Mouse (Mus musculus) common myeloid progenitor, adult 5-6 weeks (primary cell): ENCODE results near the gene Stum. TPM values are rescaled to one million over a fixed set of nuclear protein-coding genes. Genes with fewer than 3 reads are reported as not detected.

Experiments used
- ATAC-seq: replicated peaks from 2 replicates; pipeline ENCODE4 v1.8.0; 2016; ENCODE audit warnings: low read depth, mild to moderate bottlenecking, moderate TSS enrichment, inconsistent platforms; ENCODE audit not compliant: poor library complexity, severe bottlenecking
- total RNA-seq: library from RNA; stranded (forward); fragments of 200-1000, 187-1606 nt; gene quantifications from 2 replicates; pipeline ENCODE4 v1.2.3, GENCODE M21; 2017

Stum gene
- total RNA-seq, 1 experiment from 2014 or later = not detected

DNA sequence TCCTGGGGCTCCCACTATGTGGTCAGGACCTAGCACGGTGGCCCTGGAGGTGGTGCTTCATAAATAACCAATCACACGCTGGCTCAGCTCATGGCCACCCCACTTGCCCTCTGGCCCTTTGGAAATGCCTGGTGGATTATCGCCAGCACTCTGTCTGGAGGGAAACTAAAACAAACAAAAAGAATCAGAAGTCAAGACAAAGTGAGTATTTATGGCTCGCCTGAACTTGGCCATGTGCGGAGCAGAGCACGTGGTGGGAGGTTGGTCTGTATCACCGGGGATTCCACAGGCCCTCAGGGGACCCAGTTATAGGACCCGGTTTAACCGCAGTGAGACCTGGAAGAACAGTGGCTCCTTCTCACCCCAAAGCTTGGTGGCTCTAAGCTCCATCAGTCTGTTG, 74.5 kb downstream of the Stum start:
- ATAC-seq = no peak

DNA sequence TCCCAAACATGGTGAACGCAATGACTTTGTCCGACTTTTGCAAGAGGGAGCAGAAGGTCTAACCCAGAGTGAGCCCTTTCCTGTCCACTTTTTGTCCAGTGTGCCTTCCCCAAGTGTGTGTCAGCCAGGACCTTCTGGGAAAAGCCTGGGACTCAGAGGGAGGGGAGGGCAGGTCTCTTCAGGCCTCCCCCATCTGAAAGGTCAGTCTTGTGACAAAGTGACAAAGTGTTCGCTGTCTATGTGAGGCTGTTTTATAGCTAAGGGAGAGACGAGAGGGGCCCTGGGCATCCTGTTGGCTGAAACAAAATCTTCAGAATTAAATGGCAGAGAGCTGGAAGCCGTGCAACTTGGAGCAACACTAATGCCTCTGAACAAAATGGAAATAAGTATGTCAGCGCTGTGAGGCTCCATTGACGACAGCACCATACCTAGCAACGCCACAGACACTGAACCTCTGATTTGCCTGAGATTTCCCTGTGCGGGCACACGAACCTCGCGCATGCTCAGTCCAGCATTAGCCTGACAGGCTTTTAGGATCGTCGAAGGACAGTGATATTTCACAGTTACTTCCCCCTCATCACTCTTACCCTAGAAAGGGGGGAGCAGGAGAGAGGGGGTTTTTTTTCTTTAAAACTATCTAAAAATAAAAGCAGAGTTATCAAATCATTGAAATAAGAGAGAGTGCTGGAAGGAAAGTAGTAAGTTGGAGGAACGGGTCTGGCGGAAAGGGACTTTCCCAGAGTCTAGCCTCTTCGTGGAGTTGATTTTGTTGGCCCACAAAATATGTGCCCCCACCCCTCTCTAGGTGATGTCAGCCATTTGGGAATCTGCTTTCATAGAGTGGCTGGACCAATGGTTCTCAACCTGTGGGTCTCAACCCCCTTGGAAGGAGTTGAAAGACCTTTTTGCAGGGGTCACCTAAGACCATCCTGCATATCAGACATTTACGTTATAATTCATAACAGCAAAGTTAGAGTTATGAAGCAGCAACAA, 75.3 kb downstream of the Stum start:
- no peak for ATAC-seq

DNA sequence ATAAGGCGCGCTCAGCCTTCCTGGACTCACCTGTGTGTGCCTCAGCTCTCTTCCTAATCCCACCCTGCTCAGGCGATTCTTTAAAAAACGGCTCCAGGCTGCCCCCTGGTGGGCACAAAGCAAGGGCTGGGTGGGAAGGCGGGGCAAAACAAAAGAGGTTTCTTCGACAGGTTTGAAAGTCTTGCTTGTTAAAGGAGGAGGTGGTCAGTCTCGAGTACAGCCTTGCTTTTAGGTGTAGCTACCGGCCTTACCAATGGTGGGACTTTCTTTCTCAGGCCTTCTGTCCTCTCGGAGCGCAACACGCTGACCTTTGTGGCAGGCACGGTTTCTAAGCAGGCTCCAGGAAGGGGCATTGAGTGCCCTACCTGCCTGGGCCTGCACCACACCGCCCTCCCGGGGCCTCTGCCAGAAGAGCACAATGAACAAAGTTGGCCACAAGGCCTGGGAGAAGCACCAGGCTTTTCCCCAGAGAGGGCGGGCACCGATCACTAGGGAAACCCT, 76.1 kb downstream of the Stum start:
- ATAC-seq = 0 out of 2 replicates have a peak, but pooled peaks have one; percentile 37

DNA sequence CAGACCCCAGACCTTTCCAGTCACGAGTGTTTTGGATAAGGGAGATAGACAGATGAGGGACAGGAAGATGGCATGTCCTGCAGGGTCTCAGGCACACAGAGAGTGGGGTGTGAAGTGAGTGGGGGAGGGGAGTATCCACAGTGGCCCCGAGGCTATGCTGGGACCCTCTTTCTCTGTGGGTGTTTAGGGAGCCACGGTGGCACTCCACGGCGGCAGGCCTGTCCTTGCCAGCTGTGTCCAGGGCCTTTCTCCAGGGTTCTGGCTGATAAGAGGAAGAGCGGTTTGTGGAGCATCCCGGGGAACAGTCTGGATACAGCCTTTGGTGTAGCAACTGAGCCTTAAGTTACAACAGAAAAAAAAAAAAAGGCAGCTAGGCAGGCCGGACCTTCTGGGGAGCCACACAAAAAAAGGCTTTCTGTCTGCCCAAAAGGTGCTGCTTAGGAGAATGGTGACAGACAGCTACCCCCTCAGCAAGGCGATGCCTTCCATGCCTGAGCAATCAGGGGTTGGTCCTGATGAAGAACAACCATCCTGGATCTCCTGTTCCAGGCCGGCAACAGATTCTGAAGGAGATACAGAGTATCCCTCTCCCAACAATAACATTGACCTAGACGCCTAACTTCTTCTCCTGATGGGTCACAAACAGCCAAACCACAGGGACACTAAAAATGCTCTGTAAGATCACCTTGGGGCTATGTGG, 76.8 kb downstream of the Stum start:
- ATAC-seq = no peak

DNA sequence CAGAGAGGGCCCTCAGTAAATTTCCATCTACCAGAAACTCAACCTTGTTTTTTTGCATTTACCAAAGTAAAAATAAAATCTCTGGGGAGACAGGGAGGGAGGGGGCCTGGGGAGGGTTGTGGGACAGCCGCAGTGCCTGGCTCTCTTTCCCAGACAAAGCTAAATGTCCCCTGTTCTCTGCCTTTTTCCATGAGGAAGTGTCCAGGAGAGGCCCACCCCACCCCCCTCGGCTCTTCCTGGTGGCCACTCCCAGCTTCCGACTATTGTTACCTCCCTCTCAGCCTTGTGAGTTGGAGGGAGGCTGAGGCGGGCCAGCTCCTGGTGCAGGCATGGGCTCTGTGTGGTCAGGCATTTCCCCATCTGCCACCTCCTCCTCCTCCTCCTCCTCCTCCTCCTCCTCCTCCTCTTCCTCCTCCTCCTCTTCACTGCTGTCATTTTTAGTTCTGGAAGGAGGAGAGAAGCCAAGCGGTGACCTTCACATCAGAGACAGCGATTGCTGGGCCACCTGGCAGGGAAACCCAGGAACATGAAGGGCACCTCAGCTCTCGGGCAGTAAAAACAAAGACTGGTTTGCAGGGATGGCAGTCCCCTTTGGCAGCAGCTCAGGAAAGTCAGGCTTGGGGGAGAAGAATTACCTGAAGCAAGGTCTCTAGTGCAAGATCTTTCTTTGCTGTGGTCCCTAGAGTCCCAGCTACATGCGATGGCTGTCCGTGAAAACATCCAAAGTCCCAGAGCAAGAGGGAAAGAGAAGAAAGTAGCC, 77.5 kb downstream of the Stum start:
- no peak for ATAC-seq

DNA sequence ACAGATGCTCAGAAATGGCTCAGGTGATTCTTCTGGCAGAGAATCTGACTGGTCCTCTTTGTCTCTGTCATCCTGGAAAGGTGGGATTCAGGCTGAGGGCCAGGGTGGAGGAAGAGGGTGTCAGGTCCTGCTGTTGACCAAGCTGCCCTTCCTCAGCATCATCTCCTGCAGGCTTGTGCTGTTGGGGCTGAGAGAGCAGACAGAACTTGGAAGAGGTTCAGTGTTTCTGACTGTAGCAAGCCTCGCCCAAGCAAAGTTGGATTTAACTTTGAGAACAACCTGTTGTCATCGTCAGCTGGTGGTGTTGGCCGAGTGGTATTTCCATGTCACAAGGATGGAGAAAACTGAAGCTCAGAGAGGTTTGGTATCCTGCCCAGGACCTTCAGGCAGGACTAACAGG, 78.6 kb downstream of the Stum start:
- ATAC-seq = no peak

DNA sequence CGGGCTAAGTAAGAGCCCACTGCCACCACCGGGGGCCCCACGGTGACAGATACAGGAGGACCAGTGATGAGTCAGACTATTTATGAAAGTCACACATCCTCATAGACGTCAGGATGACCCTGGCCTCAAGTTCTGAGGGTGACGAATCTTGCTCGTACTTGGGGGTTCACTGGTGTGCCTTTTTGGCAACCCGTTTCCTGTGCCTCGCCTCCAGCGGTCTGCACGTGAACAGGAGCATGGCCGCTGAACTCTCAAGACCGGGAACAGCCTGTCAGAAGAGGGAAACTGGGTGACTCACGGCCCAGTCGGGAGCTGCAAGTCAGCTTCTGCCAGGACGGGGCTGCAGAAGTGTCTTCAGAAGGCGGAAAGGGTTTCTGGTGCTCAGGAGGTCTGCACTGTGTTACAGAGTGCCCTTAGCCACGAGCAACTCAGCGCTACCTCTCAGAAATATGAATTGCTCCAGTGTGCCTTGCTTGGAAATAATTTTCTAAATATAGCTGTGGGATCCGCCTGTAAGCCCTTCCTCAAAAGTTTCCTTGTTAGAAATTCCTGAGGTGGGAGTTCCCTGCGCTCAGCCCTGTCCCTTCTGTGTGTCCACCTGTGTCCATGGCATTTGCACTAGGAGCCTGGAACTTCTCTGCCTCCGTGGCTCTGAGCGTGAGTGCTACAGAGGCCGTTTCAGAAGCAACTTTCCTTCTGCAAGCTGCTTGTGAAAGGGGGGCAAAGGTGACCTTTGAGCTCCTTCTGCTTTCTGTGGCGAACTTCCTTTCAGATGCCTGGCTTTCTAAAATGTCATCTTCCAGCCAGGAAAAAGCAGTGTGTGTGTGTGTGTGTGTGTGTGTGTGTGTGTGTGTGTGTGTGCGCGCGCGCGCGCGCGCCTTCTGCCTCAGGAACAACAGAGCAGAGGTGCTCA, 79.4 kb downstream of the Stum start:
- ATAC-seq = peak; percentile 76

DNA sequence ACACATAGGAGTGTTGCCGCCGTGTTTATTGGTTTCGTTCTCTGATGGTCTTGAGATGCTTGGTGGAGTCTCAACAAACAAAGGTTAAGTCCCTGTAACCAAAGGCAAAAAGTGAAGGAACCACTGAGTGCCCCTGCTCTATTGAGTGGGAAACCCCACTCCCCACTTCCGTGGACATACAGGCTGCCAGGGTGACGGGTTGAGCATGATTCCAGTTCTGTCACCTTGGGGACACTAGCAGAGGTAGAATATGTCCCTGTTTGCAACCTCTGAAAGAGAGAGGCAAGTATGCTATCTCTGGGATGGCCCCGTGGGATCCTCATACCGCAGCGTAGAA, 80.0 kb downstream of the Stum start:
- ATAC-seq = no peak

DNA sequence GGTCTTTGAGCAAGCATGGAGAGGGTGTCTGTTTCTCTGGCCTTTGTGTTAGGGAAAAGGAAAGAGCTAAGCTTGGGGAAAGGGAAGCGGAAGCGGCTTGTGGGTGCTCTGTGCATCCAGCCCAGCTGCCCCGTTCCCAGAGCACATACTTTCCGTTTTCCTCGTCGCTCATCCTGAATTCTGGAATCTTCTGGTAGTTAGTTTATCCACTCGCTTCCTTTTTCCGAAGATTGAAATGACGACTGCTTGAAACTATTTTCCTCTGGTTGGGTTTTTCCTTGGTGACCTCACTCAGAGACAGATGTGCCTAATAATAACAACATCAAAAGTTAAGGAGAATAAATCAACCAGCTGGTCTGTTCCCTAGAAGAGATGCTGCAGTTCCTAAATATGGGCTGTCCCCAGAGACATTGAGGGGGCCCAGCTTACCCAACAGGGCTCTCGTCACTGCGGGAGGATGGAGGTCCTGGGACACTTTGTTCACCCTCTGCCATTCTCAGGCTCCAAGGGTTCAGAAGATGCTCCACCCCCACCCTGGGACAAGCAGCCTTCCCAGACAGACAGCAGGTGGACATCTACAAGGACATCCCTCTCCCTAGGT, 80.7 kb downstream of the Stum start:
- ATAC-seq = no peak

DNA sequence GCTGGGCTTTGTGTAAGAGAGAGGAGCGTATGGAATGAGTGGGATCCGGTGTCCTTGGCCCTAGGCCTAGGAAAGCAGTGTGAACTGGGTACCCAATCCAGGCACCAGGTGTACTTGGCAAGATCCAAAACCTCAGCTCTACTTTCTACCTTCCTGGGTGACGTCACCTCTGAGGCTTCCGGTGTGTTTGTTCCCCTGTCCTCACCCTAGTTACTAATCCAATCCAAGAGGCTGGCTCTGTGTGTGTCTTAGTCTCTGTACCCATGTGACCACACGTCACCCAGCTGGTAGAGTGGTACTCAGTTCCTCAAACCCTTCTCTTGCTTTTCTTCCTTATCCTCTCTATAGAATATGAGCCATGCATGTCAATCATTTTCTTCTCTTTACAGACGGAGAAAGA, 81.6 kb downstream of the Stum start:
- peak; percentile 57 for ATAC-seq

DNA sequence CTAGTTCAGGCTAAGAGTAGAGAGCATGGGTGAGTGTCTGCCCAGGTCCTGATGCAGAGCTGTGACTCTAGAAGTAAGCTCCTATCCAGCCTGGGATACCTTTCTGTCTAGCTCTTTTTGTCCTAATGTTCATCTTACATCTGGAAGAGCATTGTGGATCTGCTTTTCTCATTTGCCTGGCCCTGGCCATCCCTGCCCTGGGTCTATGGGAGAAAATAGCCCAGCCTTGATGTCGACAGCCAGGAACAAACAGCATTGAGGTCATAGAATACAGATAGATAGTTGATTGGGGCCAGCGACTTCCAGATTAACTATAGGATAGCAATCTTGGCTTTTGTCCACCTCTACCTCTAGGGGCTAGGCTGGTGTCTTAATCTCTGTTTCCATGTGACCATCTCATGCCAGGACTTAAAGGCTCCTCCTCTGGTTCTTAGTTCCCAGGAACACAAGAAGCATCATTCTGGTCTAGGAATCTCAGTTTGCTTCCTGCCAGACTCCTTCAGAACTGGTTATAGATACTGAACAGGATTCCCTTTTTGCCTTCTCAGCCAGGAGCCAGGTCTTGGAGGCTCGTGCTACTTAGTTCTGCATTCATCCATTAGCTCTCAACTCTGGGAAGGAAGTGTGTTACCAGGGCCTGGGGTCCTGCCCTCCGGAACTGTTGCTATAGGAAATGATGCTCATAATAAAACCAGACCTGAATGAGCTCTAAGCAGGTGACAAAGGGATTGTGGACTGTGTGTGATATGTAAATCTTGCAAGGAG, 82.4 kb downstream of the Stum start:
- ATAC-seq = no peak

DNA sequence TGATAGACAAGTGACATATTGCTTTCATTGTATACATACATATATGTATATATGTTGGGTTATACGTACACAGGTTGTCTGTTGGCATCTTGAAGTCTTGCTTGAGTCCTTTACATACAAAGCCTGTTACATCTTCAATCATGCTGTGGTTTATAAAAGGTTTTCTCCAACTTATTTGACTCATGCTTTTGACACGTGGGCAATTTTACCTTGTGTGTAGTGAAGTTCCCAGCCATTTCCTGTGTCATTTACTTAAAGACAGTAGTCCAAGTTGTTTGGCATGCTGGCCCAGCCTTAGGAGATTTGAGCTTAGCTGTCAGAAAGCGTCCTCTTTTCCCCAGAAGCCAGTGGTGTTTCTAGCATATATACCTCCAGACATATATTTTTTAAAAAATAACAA, 84.9 kb downstream of the Stum start:
- no peak for ATAC-seq

DNA sequence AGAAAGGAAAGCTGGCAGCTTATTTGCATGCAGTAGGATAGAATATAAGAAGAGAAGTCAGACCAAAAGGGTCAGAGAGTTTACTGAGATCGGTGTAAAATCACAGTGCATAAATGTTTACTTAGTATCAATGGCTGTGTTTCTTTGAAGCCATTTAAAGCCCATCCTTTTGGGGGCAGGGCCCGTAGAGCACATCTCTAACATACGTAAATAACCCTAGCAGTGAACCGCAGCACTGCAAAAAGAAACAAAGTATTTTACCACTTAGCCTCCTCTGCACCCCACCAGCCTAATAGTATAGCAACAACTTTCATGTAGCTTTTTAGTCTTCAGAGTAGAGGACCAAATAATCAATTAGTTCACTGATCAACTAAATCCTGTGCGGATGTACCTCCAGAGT, 85.6 kb downstream of the Stum start:
- ATAC-seq = no peak

DNA sequence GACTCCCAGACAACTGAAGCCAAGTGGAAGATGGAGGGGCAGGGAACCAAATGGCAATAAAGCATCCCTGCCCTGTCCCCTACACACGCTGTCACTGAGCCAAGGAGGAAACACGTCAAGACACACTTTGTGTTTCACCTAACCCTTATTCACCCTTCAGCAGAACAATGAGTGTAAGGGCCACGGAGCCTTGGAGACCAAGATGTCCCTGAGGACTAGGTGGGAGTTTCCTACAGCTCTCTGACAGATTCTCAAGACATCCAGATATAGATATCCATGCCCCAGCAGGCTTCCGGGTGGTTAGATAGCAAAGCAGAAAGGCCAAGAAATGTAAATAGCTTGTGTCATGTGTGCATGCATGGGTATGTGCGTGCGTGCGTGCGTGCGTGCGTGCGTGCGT, 89.4 kb downstream of the Stum start:
- no peak for ATAC-seq

DNA sequence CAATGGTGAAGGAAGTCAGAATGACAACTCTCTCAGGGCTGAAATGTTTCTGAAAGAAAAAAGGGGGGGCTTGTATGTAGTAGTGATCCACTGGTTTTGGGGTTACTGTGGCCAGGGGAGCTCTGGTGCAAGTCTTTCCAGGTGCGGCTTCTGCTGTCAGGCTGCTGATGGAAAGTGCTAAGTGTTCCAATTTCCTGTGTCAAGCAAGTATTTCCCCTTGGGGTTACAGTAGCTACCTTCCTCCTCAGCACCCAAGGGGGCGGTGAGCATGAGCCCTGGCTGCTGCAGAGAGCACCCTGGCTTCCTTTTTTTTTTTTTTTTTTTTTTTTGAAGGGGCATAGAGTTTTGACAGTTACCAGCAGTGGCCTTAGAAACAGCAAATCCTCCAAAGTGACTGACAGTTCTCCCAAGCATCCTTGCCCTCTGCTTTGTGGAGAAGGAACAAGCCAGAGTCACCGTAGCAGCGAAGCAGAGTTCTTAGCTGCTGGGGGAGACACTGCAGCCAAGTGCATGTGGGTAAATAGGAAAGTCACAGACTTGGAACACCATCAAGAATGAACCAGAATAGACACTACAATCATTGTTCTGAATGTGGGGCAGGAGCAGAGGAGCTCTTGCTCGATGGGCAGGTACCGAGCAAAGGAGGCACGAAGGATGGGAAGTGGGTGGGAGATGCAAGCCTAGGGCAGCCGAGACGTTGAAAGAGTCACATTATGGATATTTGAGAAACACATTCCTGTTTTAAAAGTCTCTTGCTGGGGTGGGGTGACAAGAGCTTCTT, 90.1 kb downstream of the Stum start:
- ATAC-seq = peak; percentile 85

DNA sequence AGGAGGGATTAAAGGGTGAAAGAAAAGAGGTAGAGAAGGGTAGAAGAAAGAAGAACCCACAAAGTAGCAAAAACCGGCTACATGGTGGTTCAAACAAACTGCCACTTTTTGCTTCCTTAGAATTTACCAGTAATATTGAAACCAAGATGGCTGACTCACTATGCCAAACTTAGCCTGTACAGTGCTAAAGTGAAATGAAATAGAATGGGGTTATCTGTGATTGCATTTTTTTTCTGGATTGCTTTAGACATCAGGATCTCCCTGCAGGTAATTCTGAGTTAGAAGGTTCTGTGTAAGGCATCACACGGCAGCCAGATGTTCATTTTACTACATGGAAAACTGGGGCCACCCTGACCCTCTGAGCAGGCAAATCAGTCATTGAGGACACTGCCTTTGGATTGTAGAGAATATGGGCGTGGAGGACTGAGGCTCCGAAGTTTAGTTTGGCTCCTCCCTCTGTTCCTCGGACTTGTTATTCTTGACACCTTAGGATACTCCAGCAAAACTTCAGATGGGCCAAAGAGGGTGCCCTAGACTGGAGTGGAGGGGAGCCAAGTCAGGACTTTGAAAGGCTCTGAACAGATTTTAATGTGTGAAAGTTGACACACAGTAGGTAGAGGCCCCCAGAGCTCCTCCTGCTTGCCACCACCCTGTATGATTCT, 91.0 kb downstream of the Stum start:
- ATAC-seq = no peak

DNA sequence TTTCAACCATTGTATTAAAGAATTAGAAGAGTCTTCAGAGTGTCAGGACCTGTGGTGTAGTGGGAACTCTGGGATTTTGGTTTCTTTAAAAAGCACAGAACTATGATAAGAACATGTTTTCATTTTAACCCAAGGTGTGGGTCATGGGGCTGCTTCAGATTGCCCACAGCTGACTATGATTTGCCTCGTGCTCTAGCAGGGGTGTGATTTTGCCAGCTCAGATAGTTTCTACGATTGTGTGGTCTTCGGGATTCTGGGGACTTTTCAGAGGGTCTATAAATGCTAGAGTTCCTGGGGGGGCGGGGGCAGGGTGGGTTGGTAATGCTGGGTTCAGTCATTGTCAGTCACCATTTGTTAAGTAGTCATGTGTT, 91.7 kb downstream of the Stum start:
- no peak for ATAC-seq
